Comparison of ENCODE assay signal across 25 mouse cellular contexts in the genomic region with DNA sequence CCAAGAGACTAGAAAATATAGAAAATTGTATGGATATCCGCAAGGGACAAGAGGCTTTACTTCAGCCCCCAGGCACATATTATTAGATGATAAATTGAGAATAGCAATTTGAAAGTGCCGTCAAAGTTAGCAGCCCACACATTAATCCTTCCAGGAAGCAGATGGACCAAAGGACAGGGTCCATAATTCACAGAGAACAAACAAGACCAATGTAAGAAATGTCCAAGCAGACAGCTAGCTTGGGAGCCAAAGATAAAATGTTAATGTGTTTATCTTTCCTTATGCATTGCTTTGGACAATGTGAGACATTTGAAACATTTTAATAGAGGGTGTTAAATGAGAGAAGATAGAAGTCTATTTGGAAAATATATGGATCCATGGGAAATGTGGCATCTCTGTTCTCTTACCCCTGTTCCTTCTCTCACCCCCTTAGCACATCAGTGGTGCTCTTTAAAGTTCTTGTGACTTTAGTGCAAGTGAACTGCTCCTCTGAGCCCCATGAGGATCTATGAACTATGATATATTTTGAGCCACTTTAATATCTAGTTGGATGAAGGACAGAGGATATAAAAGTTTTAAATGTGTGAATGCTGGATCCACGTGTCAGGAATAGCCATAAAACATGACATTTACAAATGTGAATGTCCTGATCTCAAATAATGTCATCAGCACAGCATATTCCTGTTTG.
"Had no signal": no experiment of that assay in that cellular context is flagged by ENCODE, and none has a peak within 500 bp of the region (broad histone marks: within the 10 kb centered on the region; RNA-seq: fewer than 3 reads in every experiment).

No protein-coding gene starts in this region.

- H3K9me3 ChIP-seq: heart, embryonic 13.5 days; heart, embryonic 15.5 days; hindbrain, embryonic 13.5 days; hindbrain, embryonic 15.5 days; limb, embryonic 13.5 days; limb, embryonic 15.5 days; liver, embryonic 12.5 days had no signal

- H3K27ac ChIP-seq: heart, adult 2 months; heart, embryonic 13.5 days; heart, embryonic 15.5 days; hindbrain, embryonic 13.5 days; hindbrain, embryonic 15.5 days; hindbrain, postnatal 0 days; limb, embryonic 13.5 days; limb, embryonic 15.5 days; liver, embryonic 12.5 days; liver, embryonic 14.5 days had no signal

- H3K4me3 ChIP-seq: heart, adult 2 months; heart, embryonic 13.5 days; heart, embryonic 15.5 days; hindbrain, embryonic 13.5 days; hindbrain, embryonic 15.5 days; limb, embryonic 13.5 days; limb, embryonic 15.5 days; liver, embryonic 12.5 days had no signal

- H3K4me2 ChIP-seq: heart, embryonic 11.5 days; heart, embryonic 13.5 days; heart, embryonic 15.5 days; hindbrain, embryonic 13.5 days; hindbrain, embryonic 15.5 days; limb, embryonic 13.5 days; limb, embryonic 15.5 days; liver, embryonic 12.5 days had no signal

- H3K36me3 ChIP-seq: heart, embryonic 13.5 days; heart, embryonic 15.5 days; hindbrain, embryonic 13.5 days; hindbrain, embryonic 15.5 days; limb, embryonic 13.5 days; limb, embryonic 15.5 days; liver, embryonic 12.5 days had no signal

- H3K27me3 ChIP-seq: heart, embryonic 13.5 days; heart, embryonic 15.5 days; hindbrain, embryonic 13.5 days; hindbrain, embryonic 15.5 days; limb, embryonic 13.5 days; limb, embryonic 15.5 days; liver, embryonic 12.5 days had no signal

- DNase-seq: forebrain, postnatal 0 days; gastrocnemius, postnatal 14 days; gastrocnemius, postnatal 36 days; heart, adult 11 months; heart, adult 2 months; heart, postnatal 14 days; heart, postnatal 36 days; kidney, adult 2 months; kidney, adult 9 months; kidney, postnatal 25 days; layer of hippocampus, adult 9-11 months; layer of hippocampus, postnatal 36 days; left cerebral cortex, postnatal 4 days; lung, adult 18-20 months had no signal

- ATAC-seq: hindbrain, postnatal 0 days; intestine, embryonic 16.5 days; liver, embryonic 12.5 days had no signal

- H3K9ac ChIP-seq: forebrain, postnatal 0 days; heart, embryonic 13.5 days; heart, embryonic 15.5 days; hindbrain, embryonic 13.5 days; hindbrain, embryonic 15.5 days; limb, embryonic 13.5 days; limb, embryonic 15.5 days; liver, embryonic 12.5 days; liver, embryonic 14.5 days had no signal

- H3K4me1 ChIP-seq: heart, embryonic 13.5 days; heart, embryonic 15.5 days; hindbrain, embryonic 13.5 days; hindbrain, embryonic 15.5 days; limb, embryonic 15.5 days; liver, embryonic 12.5 days had no signal
